Mouse (Mus musculus): ENCODE measurements around the gene Zan. TPM values are rescaled to one million over a fixed set of nuclear protein-coding genes. Genes with fewer than 3 reads are reported as not detected.

Gene Zan
- total and polyA plus RNA-seq, 3 experiments, result 0.15 TPM; not detected in 2

DNA sequence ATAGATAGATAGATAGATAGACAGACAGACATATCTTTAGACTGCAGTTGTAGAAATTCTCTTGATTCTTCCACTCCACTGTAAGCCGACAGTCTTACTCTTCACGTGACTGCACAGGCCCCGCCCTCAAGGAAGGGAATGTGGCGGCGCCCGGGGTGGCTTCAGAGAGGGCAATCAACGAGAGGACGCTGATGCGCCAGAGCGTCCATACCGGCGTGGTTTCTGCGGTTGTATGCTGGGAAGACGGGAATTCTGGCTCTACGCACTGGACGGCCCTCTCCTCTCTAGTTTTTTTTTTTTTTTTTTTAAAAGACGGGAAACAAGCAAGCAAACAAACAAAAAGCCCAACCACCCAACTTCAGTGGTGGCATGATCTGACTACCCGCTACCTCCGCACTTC is 138.6 kb downstream of the Zan start (continued):
- TF ChIP-seq ZMIZ1 (IDR thresholded peaks at IDR 0.05; ENCODE audit: low read depth, low read length) (no peak), ZNF384 (IDR thresholded peaks at IDR 0.05; ENCODE audit: low read depth, low read length) (peak; percentile 75)

DNA sequence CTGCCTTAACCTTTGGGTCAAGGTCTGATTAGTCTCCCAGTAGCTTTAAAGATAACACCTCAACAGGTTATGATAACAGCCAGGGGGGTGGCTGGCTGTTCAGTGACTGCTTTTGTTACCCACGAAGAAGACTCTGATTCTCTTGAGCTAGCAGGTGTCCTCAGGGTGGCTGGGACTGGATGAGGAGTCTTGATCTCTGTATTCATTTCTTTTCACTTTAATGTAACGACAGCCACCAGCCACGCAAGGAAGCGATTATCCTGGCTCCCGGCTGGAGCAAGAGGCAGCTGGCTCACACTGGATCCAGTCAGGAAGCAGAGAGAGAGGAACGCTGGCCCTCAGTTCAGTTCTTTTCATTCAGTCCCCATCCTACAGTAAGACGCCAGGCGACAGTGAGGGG is 139.7 kb downstream of the Zan start:
- Histone ChIP-seq H3K79me2 (ENCODE audit: control insufficient read depth, insufficient read depth, low read length, poor library complexity) (no peaks in the 10 kb centered on the region; the same call in 1 of the 2 replicates), H3K4me3 (ENCODE audit: control insufficient read depth in 1 of 2, insufficient read depth in 1 of 2, low read depth in 2 of 2, low read length in 2 of 2) (no peak overlapping the region), H3K27me3 (ENCODE audit: control insufficient read depth in 1 of 2, insufficient read depth in 2 of 2, low read length in 2 of 2) (no peaks in the 10 kb centered on the region), H3K4me1 (ENCODE audit: control insufficient read depth in 1 of 2, insufficient read depth in 2 of 2, low read length in 2 of 2) (peaks cover 2 to 36% of the 10 kb centered on the region in 2 experiments), H3K9me3 (replicated peaks; ENCODE audit: insufficient read depth, low read length) (no peaks in the 10 kb centered on the region), H3K36me3 (ENCODE audit: control insufficient read depth in 1 of 2, insufficient read depth in 2 of 2, low read length in 2 of 2) (peaks cover 0 to 19% of the 10 kb centered on the region in 2 experiments; a peak in 2 of 4 replicates), H3K27ac (ENCODE audit: control insufficient read depth, low read depth, low read length) (no peak overlapping the region), H3K9ac (ENCODE audit: control insufficient read depth, low read depth, low read length, poor library complexity, severe bottlenecking) (no peak overlapping the region)
- no peak for TF ChIP-seq ZMIZ1 (IDR thresholded peaks at IDR 0.05; ENCODE audit: low read depth, low read length)
- TF ChIP-seq TAL1 (IDR thresholded peaks at IDR 0.05; ENCODE audit: low read length), result no peak
- no peak for TF ChIP-seq BHLHE40 (IDR thresholded peaks at IDR 0.05; ENCODE audit: borderline replicate concordance, low read depth, low read length)
- no peak for TF ChIP-seq MEF2A (IDR thresholded peaks at IDR 0.05; ENCODE audit: extremely low read depth, insufficient replicate concordance, low read depth, low read length, poor library complexity, severe bottlenecking)
- TF ChIP-seq GATA1 (IDR thresholded peaks at IDR 0.05; ENCODE audit: low read depth, low read length), result no peak
- no peak for TF ChIP-seq NRF1 (IDR thresholded peaks at IDR 0.05; ENCODE audit: insufficient read depth, low read depth, low read length, poor library complexity, severe bottlenecking)
- no peak for TF ChIP-seq MXI1 (IDR thresholded peaks at IDR 0.05; ENCODE audit: low read depth, low read length)
- no peak for TF ChIP-seq MAZ (IDR thresholded peaks at IDR 0.05; ENCODE audit: low read depth, low read length)
- no peak for TF ChIP-seq EP300 (IDR thresholded peaks at IDR 0.05; ENCODE audit: low read depth in 1 of 2, low read length in 2 of 2)
- TF ChIP-seq USF2 (IDR thresholded peaks at IDR 0.05; ENCODE audit: borderline replicate concordance in 1 of 2, insufficient read depth in 1 of 2, low read depth in 1 of 2, low read length in 2 of 2), result no peak
- DNase-seq (ENCODE audit: low read depth, low spot score), result no peak

DNA sequence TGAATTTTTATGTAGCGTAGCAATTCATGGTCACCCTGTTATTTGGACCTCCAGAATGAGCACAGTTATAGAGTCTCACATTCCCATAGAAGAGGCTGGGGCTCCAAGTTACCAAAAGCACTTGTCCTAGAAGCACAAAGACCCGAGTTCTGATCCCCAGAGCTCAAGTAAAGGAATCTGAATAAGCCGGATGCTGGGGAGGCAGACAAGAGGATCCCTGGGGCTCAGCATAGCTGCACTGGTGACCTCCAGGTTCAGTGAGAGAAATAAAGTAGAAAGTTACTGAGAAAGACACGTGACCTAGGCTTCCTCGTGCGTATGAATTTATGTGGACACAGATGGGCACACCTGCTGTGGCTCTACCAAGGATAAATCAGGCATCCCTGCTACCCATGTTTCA is 141.8 kb downstream of the Zan start:
- H3K79me2 ChIP-seq (ENCODE audit: control insufficient read depth, insufficient read depth, low read length, poor library complexity), result no peaks in the 10 kb centered on the region; the same call in 1 of the 2 replicates
- no peak overlapping the region for H3K27ac ChIP-seq (ENCODE audit: control insufficient read depth, low read depth, low read length)
- H3K27me3 ChIP-seq (ENCODE audit: control insufficient read depth in 1 of 2, insufficient read depth in 2 of 2, low read length in 2 of 2), result no peaks in the 10 kb centered on the region
- no peak for DNase-seq (ENCODE audit: low read depth, low spot score)
- H3K36me3 ChIP-seq (ENCODE audit: control insufficient read depth in 1 of 2, insufficient read depth in 2 of 2, low read length in 2 of 2), result peaks cover 0 to 19% of the 10 kb centered on the region in 2 experiments; a peak in 2 of 4 replicates
- H3K4me1 ChIP-seq (ENCODE audit: control insufficient read depth in 1 of 2, insufficient read depth in 2 of 2, low read length in 2 of 2), result peaks cover 2 to 30% of the 10 kb centered on the region in 2 experiments
- TF ChIP-seq MAZ (IDR thresholded peaks at IDR 0.05; ENCODE audit: low read depth, low read length) (no peak), RAD21 (IDR thresholded peaks at IDR 0.05; ENCODE audit: low read depth, low read length) (no peak), SIN3A (IDR thresholded peaks at IDR 0.05; ENCODE audit: low read length) (no peak), MEF2A (IDR thresholded peaks at IDR 0.05; ENCODE audit: extremely low read depth, insufficient replicate concordance, low read depth, low read length, poor library complexity, severe bottlenecking) (no peak), NELFE (IDR thresholded peaks at IDR 0.05; ENCODE audit: low read depth, low read length) (no peak), SMC3 (IDR thresholded peaks at IDR 0.05; ENCODE audit: low read depth, low read length) (no peak), ZNF384 (IDR thresholded peaks at IDR 0.05; ENCODE audit: low read depth, low read length) (no peak)
- no peak overlapping the region for H3K9ac ChIP-seq (ENCODE audit: control insufficient read depth, low read depth, low read length, poor library complexity, severe bottlenecking)
- no peaks in the 10 kb centered on the region for H3K9me3 ChIP-seq (replicated peaks; ENCODE audit: insufficient read depth, low read length)
- H3K4me3 ChIP-seq (ENCODE audit: control insufficient read depth in 1 of 2, insufficient read depth in 1 of 2, low read depth in 2 of 2, low read length in 2 of 2), result no peak overlapping the region
